Mouse (Mus musculus): ENCODE measurements around the gene Timm23.

DNA sequence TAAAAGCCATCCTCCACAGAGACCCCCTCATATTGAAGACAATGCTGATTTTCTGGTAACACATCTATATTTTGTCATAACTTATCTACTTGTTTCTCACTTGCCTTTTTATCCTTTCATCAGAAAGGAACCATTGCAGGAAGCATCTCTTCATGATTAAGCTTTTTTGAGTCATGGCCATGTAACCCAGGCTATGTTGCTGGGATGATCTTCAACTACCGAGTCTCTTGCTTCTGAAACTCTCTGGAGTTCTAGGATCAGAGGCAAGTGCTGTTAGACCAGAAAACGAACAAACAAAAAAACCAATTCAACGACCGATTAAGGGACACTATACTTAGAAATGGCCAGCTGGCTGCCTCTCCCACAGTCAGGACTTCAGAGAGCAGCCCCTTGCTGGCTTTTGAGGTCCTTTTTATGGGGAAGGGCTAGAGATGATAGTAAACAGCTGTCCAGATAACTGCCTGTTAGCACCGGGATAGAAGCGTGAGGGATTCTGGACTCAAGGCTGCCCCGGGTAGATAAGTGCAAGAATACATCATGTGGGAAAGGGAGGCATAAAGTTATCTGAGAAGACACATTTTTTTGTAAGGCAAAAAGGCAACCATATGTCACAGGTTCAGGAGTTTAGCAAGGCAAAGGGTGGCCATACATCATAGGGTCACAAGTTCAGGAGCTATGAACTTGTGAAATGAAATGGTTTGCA, 55.7 kb downstream of the Timm23 start:
- TF ChIP-seq CTCF (IDR thresholded peaks at IDR 0.05; ENCODE audit: low read depth, low read length): no peak
- no peak for TF ChIP-seq POLR2AphosphoS5 (IDR thresholded peaks at IDR 0.05; ENCODE audit: insufficient replicate concordance, low read depth, low read length)

Data from G1E (cell line).